Mouse (Mus musculus): Measurements from ENCODE around the gene Ccser2. TPM values are rescaled to one million over a fixed set of nuclear protein-coding genes. Genes with fewer than 3 reads are reported as not detected.

The Ccser2 gene
- polyA plus RNA-seq, 1 experiment from 2014 or later = 43.3 TPM

DNA sequence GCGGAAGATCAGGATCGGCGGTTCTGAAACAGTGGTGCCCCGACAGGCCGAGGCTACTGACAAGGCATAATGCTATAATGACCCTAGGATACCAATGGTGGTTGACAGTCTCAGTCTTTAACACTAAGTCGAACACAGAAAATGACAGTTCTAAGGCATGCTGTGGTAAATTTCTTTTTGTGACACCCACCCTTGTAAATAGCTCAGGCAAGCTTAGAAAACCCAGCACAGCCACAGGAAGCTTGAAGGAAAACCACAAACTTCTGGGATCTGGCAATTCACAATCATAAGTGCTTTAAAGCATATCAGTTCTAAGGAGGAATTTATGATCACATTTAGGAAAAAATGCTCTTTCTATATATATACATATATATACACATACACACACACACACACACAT, 53.4 kb downstream of the Ccser2 start:
- 91% methylated on average over 6 of the region's 6 CpGs for WGBS
- Histone ChIP-seq H3K9me3 (replicated peaks; ENCODE audit: low read length) (no peaks in the 10 kb centered on the region), H3K4me1 (replicated peaks; ENCODE audit: insufficient read depth, low read length) (peaks cover 11% of the 10 kb centered on the region; the same call in 1 of the 2 replicates), H3K27me3 (ENCODE audit: insufficient read depth, low read length) (no peaks in the 10 kb centered on the region), H3K9ac (ENCODE audit: low read depth, low read length) (no peak overlapping the region), H3K4me3 (replicated peaks; ENCODE audit: low read depth, low read length) (no peak overlapping the region), H3K4me2 (ENCODE audit: low read length) (no peak overlapping the region), H3K36me3 (ENCODE audit: insufficient read depth, low read length) (peaks cover 5% of the 10 kb centered on the region; the same call in 1 of the 2 replicates), H3K27ac (no peak overlapping the region)
- no peak for TF ChIP-seq CTCF (IDR thresholded peaks at IDR 0.05; ENCODE audit: low read depth)
- ATAC-seq (replicated peaks; ENCODE audit: low FRiP score, low read depth) (no peak), DNase-seq (ENCODE audit: low spot score) (no peak)

DNA sequence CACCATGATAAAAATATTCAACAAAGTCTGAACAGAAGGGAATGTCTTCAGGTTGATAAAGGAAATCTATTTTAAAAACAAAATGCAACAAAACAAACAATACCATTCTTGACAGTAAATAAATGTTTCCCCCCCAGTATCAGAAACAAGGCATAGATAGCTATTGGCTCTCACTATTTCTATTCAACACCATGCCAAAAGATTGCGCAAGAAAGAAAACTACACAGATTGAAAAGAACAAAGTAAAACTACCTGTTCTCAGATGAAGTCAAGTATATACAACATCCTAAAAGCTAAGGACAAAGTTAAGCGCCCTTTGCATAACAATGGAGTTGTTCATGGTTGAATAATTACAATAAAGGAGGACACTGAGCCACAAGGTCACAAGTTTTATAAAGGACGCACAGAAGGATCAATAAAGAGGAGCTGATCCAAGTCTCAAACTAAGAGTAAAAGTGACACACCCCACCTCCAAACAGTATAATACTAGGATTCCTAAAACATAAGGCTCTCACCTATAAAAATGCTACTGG, 54.0 kb downstream of the Ccser2 start:
- no peaks in the 10 kb centered on the region for H3K9me3 ChIP-seq (replicated peaks; ENCODE audit: low read length)
- no peak for ATAC-seq (replicated peaks; ENCODE audit: low FRiP score, low read depth)

DNA sequence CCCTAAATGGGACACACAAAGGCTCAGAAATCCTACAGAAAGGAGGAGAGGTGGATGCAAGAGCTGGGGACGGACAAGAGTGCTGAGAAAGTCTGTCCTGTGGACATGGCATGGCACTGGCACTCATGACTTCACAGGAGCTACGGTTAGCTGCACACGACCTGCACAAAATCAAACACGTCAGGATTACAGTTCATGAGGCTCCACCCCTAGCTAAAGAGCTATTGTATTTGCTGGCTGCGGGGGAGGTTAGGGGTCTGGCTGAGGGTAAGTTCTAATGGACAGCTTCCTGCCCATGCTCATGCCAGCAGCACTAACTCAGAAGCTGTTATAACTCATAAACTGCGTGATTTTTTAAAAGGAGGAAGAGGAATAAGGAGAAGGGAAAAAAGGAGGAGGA, 56.8 kb downstream of the Ccser2 start:
- Histone ChIP-seq H3K4me3 (replicated peaks; ENCODE audit: low read depth, low read length) (no peak overlapping the region), H3K4me2 (ENCODE audit: low read length) (no peak overlapping the region), H3K9me3 (replicated peaks; ENCODE audit: low read length) (no peaks in the 10 kb centered on the region), H3K27ac (no peak overlapping the region), H3K9ac (ENCODE audit: low read depth, low read length) (no peak overlapping the region), H3K36me3 (ENCODE audit: insufficient read depth, low read length) (peaks cover 8% of the 10 kb centered on the region), H3K4me1 (replicated peaks; ENCODE audit: insufficient read depth, low read length) (no peaks in the 10 kb centered on the region), H3K27me3 (ENCODE audit: insufficient read depth, low read length) (no peaks in the 10 kb centered on the region)
- peak; percentile 67 for DNase-seq (ENCODE audit: low spot score)
- TF ChIP-seq CTCF (IDR thresholded peaks at IDR 0.05; ENCODE audit: low read depth) = no peak
- WGBS = 17% methylated on average over 6 of the region's 6 CpGs
- peak; percentile 83 for ATAC-seq (replicated peaks; ENCODE audit: low FRiP score, low read depth)

More for the DNA sequence above, 54.0 kb downstream of the Ccser2 start:
- WGBS = 90% methylated on average over 3 of the region's 3 CpGs
- no peak overlapping the region for H3K4me2 ChIP-seq (ENCODE audit: low read length)
- H3K4me1 ChIP-seq (replicated peaks; ENCODE audit: insufficient read depth, low read length) = peaks cover 5% of the 10 kb centered on the region; the same call in 1 of the 2 replicates
- H3K27ac ChIP-seq = no peak overlapping the region
- no peak for DNase-seq (ENCODE audit: low spot score)
- H3K4me3 ChIP-seq (replicated peaks; ENCODE audit: low read depth, low read length) = no peak overlapping the region
- H3K9ac ChIP-seq (ENCODE audit: low read depth, low read length) = no peak overlapping the region
- H3K36me3 ChIP-seq (ENCODE audit: insufficient read depth, low read length) = peaks cover 5% of the 10 kb centered on the region; the same call in 1 of the 2 replicates
- H3K27me3 ChIP-seq (ENCODE audit: insufficient read depth, low read length) = no peaks in the 10 kb centered on the region
- no peak for TF ChIP-seq CTCF (IDR thresholded peaks at IDR 0.05; ENCODE audit: low read depth)

DNA sequence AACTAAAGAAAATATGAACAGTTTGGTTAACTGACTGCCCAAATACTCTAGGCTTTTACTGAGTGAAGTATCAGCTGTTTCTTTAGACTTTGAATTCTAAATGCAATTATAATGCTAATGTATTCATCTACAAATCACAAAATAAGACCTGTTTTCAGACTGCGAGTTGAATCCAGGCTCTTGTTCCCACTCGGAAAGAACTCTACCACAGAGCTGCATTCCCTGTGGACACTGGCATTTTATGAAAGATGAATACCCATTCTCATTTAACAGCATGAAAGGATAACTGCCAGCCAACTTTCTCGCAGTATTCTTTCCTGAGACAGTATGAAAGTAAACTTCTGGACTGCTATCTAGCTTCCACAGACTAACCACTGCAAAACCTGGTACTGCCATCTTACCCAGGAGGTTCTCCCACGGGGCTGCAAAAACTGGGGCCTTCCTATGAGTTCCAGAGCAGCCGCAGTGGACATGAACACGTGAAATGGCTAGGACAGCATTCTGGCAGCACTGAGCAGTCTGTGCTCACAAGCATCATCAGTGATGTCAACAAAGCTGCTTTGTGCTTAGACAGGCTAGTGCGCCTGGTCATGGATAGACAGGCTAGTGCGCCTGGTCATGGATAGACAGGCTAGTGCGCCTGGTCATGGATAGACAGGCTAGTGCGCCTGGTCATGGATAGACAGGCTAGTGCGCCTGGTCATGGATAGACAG, 62.6 kb downstream of the Ccser2 start:
- no peak for TF ChIP-seq CTCF (IDR thresholded peaks at IDR 0.05; ENCODE audit: low read depth)
- no peak for DNase-seq (ENCODE audit: low spot score)
- no peaks in the 10 kb centered on the region for H3K27me3 ChIP-seq (ENCODE audit: insufficient read depth, low read length)
- no peak overlapping the region for H3K4me2 ChIP-seq (ENCODE audit: low read length)
- H3K27ac ChIP-seq = no peak overlapping the region
- H3K9ac ChIP-seq (ENCODE audit: low read depth, low read length) = no peak overlapping the region
- no peaks in the 10 kb centered on the region for H3K4me1 ChIP-seq (replicated peaks; ENCODE audit: insufficient read depth, low read length)
- WGBS = 95% methylated on average over 10 of the region's 11 CpGs
- H3K9me3 ChIP-seq (replicated peaks; ENCODE audit: low read length) = no peaks in the 10 kb centered on the region
- no peak for ATAC-seq (replicated peaks; ENCODE audit: low FRiP score, low read depth)
- H3K4me3 ChIP-seq (replicated peaks; ENCODE audit: low read depth, low read length) = no peak overlapping the region
- H3K36me3 ChIP-seq (ENCODE audit: insufficient read depth, low read length) = peaks cover 7% of the 10 kb centered on the region; the same call in 1 of the 2 replicates

DNA sequence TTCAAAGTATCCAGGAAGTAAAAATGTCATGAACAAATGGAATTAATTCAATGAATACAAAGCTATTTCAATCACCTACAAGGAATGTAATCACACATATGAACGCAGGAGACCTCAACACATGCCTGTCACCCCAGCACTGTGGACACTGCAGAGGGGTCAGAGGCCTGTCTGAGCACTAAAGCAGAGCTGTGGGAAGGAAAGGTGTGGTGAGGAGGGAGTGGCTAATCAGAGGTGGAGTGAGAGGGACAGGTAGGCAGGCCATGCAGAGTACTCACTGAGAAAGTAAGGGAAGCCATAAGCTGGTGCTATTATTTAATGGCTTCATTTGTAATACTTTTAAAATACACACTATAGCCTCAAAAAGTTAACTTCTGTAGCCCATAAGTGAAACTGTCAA, 64.4 kb downstream of the Ccser2 start:
- H3K36me3 ChIP-seq (ENCODE audit: insufficient read depth, low read length) = peaks cover 9% of the 10 kb centered on the region; the same call in 1 of the 2 replicates
- no peaks in the 10 kb centered on the region for H3K4me1 ChIP-seq (replicated peaks; ENCODE audit: insufficient read depth, low read length)
- TF ChIP-seq CTCF (IDR thresholded peaks at IDR 0.05; ENCODE audit: low read depth) = no peak
- WGBS = 78% methylated on average over 1 of the region's 1 CpGs
- no peaks in the 10 kb centered on the region for H3K9me3 ChIP-seq (replicated peaks; ENCODE audit: low read length)
- H3K9ac ChIP-seq (ENCODE audit: low read depth, low read length) = no peak overlapping the region
- no peak overlapping the region for H3K4me2 ChIP-seq (ENCODE audit: low read length)
- DNase-seq (ENCODE audit: low spot score) (no peak), ATAC-seq (replicated peaks; ENCODE audit: low FRiP score, low read depth) (no peak)
- H3K4me3 ChIP-seq (replicated peaks; ENCODE audit: low read depth, low read length) = no peak overlapping the region
- H3K27me3 ChIP-seq (ENCODE audit: insufficient read depth, low read length) = no peaks in the 10 kb centered on the region
- H3K27ac ChIP-seq = no peak overlapping the region

DNA sequence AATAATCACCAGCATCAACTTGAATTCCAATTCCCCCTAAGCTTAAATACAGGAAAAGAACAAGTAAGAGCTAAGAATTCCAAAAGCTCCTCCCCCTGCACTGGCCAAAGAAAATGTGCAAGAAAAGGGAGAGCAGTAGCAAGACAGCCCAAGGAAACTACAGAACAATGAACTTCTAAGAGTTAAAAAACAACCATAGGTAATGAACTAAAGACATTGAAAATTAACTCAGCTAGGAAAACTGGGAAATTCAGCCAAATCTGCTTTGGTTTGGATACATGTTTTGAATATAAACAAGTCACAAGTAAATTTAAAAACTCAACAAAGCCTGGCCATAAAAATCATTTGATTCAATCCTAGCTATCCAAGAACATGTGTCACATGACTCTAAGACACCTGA, 67.7 kb downstream of the Ccser2 start:
- no peak overlapping the region for H3K4me2 ChIP-seq (ENCODE audit: low read length)
- DNase-seq (ENCODE audit: low spot score) = no peak
- peaks cover 5% of the 10 kb centered on the region; the same call in 1 of the 2 replicates for H3K36me3 ChIP-seq (ENCODE audit: insufficient read depth, low read length)
- no peak overlapping the region for H3K4me3 ChIP-seq (replicated peaks; ENCODE audit: low read depth, low read length)
- H3K9ac ChIP-seq (ENCODE audit: low read depth, low read length) = no peak overlapping the region
- H3K9me3 ChIP-seq (replicated peaks; ENCODE audit: low read length) = no peaks in the 10 kb centered on the region
- no peak for ATAC-seq (replicated peaks; ENCODE audit: low FRiP score, low read depth)
- no peak overlapping the region for H3K27ac ChIP-seq
- no peaks in the 10 kb centered on the region for H3K4me1 ChIP-seq (replicated peaks; ENCODE audit: insufficient read depth, low read length)
- no peaks in the 10 kb centered on the region for H3K27me3 ChIP-seq (ENCODE audit: insufficient read depth, low read length)
- TF ChIP-seq CTCF (IDR thresholded peaks at IDR 0.05; ENCODE audit: low read depth) = no peak

All from kidney, postnatal 0 days (tissue).